Mouse (Mus musculus): ENCODE results near the gene Tgfb1i1.
A peak's percentile ranks its signal among the peaks of the same experiment; 100 is the strongest.

Gene Tgfb1i1

DNA sequence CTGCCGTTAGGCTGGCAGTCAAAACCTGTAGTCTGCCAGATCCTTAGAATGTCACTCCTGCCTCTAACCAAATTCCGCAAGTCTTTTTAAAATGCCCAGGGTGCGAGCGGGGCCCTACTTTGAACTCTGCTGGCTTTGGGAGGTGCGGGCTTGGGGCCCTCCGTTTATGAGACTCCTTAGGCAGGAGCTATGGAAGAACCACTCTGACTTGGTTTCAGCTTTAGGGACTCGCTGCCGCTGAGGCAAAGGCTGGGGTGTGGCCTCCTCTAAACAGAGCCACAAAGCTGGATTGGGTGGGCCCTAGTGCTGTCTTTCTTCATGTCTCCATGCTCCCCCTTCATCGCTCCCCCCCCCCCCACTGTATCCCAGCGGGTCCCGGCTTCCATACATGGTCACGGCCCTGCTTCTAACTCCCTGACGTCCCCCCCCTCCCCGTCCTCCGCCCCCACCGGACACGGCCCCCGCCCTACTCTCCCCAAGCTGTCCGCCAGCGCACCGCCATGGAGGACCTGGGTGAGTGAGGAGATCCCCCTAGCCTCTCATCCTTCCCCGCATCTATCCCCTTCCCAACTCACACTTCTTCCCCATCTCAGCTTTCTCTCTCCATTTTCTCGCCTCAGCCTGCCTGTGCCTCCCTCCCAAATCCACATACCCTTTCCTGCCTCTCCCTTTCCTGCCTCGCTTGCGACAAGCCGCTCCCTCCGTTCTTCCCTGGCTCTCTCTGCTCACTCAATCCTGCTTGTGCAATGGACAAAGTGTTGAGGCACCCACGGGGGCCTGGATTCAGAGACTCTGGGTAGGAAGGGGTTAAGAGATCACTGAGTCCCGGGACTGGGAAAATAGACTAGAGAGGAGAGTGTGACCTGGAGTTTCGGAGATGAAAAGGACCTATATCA is at the start of gene Tgfb1i1:
Tgfb1i1 (plus strand) TSS at position 317 of the 896 bp plus-strand sequence.
- peak; percentile 47 for DNase-seq

DNA sequence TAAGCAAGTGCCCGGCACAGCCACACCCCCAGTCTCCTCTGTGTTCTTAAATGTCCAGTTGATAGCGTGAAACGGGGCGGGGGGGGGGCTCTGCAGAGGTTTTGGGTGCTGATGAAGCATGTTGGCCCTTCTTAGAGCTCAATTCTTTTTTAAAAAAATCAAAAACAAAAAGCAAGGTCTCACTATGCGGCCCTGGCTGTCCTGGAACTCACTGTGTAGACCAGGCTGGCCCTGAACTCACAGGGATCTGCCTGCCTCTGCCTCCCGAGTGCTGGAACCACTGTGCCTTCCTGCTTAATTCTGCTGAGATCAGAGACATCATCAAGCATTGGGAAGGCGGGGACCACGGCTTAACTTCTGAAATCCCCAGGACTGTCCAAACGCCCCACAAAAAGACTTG is 45.0 kb upstream of the Tgfb1i1 start:
- no peak for DNase-seq

GRCm38 (mm10) chr7:128203071-128203470 is 43.5 kb upstream of the Tgfb1i1 start:
- no peak for DNase-seq

- DNase-seq, result no peak
These were observed 42.4 kb upstream of the Tgfb1i1 start for GRCm38 (mm10) chr7:128204179-128204578.

DNA sequence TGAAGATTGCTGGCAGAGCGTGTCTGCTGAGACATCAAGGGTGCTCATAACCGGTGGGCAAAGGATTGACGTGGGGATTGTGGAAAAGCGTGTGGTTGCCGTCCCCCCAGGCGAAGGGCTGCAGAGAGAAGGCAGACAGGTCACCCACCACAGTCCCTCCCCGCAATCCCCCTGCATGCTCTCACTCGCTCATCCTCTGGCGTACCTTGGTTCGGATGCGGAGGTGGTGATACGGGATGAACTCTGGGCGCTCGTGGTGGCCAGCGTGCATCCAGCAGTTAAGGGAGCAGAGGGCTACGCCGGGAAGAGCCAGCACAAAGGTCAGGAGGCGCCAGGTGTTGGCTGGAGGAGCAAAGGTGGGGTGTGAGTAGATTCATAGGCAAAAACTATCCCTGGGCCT is 40.9 kb upstream of the Tgfb1i1 start:
- no peak for DNase-seq

DNA sequence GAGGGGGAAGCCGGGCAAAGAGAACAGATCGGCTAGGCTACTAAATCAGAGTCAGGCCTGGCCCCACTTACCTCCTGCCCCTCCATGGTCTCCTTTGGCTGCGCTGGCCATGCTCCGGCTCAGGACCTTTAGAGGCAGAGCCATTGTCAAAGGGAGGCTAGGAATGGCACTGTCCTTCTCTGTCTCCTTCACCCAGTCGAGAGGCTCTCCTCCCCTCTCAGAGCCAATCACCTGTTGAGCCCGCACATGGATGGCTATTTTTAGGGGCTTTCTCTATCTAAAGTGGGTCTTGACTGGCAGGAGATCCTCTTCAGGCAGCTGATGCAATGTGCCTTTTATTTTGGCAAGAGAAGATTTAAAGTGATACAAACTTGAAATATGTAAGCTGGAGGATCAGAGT is 40.5 kb upstream of the Tgfb1i1 start, which contains the start of gene Cox6a2:
Cox6a2 (minus strand) TSS at position 236 of the 400 bp plus-strand sequence.
- DNase-seq, result no peak

- peak; percentile 39 for DNase-seq
These were observed 38.4 kb upstream of the Tgfb1i1 start for GRCm38 (mm10) chr7:128208187-128208586.

- peak; percentile 43 for DNase-seq
These were observed 36.8 kb upstream of the Tgfb1i1 start for GRCm38 (mm10) chr7:128209826-128210225.

- no peak for DNase-seq
These were observed 26.7 kb upstream of the Tgfb1i1 start for GRCm38 (mm10) chr7:128219952-128220351.

DNA sequence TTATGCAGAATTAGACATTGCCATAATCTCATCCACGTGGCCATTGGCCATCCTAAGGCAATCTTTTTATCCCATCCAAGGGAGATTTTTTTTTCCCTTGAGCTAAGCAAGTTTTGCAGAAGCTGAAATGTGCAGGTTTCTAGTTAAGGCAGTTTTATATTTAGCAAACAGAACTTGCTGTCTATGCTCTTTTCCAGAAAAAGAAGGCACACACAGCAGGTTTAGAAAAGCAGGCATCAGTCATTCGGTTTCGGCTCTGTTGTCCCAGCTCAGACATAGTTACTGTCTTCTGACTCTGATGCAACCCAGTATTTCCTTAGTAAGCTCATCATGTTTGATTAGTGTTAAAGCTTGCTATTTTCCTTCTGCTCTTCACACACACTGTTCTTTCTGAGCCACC is 25.7 kb upstream of the Tgfb1i1 start:
- no peak for DNase-seq

DNA sequence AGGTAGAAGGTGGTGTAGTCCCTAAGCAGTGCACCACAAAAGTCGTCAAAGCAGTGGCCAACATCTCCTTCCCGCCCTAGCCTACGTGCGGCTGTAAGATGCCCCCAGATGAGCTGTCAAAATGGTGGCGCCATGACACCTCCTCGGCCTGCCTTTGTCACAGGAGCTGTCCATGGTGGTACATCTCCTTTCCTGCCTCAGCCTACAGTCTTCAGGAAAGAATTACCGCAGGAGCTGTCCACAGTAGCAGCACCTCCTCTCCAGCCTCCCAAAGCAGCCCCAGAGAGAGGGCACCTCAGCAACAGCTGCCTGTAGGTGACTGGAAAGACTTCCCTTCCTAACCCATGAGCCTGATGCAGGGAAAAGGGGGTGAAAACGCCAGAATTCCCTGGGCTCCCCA is 14.9 kb upstream of the Tgfb1i1 start:
- no peak for DNase-seq

DNA sequence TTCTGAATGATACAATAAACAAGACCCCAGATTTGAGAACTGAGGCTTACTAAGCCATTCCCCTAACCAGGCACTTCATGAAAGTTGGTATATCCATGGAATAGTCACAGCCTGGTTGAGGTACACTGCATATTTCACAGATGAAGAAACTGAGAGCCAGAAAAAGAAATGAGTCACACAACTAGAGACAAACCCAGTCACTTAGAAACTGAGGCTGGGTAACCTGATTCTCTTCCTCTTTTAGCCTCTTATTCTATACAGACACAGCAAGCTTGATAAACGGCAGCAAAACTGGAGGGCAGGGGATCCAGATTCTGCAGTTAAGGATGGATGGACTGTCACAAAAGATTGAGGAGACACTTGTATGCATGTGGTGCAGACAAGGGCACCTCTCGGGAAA is 11.8 kb upstream of the Tgfb1i1 start:
- no peak for DNase-seq

GRCm38 (mm10) chr7:128235481-128235880 is 11.1 kb upstream of the Tgfb1i1 start:
- peak; percentile 35 for DNase-seq

DNA sequence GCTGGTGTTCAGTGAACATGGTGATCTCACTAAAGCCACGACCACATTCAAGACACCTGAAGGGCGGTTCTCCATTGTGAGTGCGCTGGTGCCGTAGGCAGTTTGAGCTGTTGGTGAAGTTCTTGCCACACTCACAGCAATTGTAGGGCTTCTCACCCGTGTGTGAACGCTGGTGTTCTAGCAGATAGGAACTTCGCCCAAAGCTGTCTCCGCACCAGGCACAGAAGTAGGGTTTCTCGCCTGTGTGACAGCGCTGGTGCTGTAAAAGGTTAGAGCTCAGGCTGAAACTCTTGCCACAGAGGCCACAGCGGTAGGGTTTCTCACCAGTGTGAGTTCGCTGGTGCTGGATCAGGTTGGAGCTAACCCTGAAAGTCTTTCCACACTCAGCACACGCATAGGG is 10.2 kb upstream of the Tgfb1i1 start:
- no peak for DNase-seq

DNA sequence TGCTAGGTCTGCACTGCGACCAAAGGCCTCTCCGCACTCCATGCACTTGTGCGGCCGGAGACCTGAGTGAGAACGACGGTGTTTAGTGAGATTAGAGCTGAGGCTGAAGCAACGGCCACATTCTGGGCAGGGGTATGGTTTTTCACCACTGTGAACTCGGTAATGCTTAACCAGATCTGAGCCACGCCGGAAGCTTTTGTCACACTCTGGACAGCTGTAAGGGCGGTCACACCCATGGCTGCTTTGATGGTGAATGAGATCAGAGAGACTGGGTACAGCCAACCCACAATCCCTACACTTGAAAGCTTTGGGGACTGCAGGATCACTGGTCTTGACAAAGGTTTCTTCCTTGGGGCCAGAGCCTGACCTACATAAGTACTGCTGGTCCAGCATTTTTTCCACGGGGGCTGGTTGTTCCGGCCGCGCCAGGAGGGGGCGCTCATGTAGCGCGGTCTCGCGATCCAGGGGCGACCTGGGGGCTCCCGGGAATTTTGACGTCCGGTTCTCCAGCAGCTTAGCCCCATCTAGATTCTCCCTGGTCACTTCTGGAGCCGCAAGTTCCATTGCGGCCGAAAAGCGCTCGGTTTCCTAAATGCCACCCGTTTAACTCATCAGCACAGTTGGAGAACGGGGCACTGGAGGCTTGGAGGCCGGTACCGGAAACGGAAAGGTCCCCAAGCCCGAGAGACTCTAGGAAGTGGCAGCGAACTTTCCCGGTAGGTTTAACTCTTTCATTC is 9.6 kb upstream of the Tgfb1i1 start, which contains the start of gene Armc5:
Armc5 (plus strand) TSS at position 487 of the 737 bp plus-strand sequence.
- peak; percentile 93 for DNase-seq

GRCm38 (mm10) chr7:128237593-128237926 is 9.1 kb upstream of the Tgfb1i1 start:
- DNase-seq, result no peak

- DNase-seq, result peak; percentile 100
These were observed 8.5 kb upstream of the Tgfb1i1 start, which contains the start of gene 9130023H24Rik for GRCm38 (mm10) chr7:128237927-128238778. Gene 9130023H24Rik (minus strand): TSS chr7:128238031.

GRCm38 (mm10) chr7:128238991-128239390 is 7.6 kb upstream of the Tgfb1i1 start:
- DNase-seq, result peak; percentile 21

DNA sequence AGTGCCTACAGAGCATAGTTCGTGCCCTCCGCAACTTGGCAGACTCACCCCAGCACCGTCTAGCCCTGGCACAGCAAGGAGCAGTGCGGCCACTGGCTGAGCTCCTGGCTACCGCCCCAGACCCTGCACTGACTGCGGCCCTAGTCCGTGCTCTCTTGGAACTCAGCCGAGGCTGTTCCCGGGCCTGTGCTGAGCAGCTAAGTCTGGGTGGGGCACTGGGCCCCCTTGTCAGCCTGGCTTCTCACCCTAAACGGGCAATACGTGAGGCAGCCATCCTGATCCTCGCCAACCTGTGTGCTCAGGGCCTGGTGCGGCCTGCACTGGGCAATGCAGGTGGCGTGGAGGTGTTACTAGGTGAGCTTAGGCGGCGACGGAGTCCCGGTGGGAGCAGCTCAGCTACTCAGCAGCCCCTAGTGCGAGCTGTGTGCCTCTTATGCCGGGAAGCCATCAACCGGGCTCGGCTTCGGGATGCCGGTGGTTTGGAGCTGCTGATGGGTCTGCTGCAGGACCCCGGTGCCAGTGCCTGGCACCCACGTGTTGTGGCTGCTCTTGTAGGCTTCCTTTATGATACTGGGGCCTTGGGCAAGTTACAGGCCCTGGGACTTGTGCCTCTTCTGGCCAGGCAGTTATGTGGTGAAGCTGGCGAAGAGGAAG is 6.4 kb upstream of the Tgfb1i1 start:
- peak; percentile 21 for DNase-seq

DNA sequence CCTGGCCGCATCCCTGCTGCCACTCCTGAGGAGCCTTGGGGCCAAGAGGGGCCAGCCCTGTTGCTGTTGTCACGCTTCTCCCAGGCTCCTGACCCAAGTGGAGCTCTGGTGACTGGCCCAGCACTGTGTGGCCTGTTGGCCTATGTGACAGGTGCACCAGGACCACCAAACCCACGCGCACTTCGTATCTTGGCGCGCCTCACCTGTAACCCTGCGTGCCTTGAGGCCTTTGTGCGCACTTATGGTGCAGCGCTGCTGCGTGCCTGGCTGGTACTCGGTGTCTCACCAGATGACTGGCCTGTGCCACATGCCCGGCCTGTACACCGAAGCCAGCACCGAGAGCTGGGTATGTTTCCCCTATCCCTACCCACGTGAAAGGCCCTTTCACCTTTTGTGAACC is 4.3 kb upstream of the Tgfb1i1 start:
- no peak for DNase-seq

DNA sequence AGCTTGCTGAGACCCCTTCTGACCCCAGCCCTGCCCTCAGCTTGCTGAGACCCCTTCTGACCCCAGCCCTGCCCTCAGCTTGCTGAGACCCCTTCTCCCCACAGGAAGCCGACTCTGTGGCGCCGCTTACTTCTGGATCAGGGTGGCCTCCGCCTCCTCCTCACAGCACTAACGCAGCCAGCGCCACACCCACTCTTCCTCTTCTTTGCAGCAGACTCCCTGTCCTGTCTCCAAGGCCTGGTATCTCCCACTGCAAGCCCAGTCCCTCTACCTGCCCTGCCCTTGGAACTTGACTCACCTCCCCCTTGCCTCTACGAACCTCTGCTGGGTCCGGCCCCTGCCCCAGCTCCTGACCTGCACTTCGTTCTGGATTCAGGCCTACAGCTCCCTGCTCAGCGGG is 2.7 kb upstream of the Tgfb1i1 start:
- DNase-seq, result no peak

DNA sequence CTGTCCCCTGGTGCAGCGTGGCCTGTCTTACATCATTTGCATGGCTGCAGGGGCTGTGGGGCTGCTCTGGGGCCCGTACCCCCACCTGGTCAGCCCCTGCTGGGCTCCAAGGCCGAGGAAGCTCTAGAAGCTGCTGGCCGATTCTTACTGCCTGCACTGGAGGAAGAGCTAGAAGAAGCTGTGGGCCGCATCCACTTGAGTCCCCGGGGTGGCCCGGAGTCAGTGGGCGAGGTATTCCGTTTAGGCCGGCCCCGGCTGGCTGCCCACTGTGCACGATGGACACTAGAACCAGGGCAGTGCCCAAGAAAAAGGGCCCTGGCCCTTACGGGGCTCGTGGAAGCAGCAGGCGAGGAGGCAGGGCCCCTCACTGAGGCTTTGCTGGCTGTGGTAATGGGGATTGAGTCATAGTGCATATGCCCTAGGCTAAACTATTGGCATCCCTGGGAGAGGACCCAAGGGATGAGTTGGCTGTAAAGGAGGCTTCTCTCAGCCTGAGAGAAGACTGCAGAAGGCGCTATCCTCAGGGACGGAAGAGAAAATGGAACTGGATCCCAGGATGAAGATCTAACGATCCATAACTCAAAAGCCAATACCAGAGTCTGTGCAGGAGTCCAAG is 2.1 kb upstream of the Tgfb1i1 start:
- DNase-seq, result no peak
